Mouse (Mus musculus) C2C12 (cell line): ENCODE measurements around the gene Gsk3b. TPM values are rescaled to one million over a fixed set of nuclear protein-coding genes. Genes with fewer than 3 reads are reported as not detected.
A peak's percentile ranks its signal among the peaks of the same experiment; 100 is the strongest.

Experiments
- H3K27me3 ChIP-seq: one replicate; pipeline ENCODE4 v1.6.1; 2011; ENCODE audit not compliant: control insufficient read depth, insufficient read depth, insufficient read length
- H3K36me3 ChIP-seq: one replicate; pipeline ENCODE4 v1.6.1; 2011; ENCODE audit not compliant: control insufficient read depth, insufficient read depth
- H3K4me3 ChIP-seq: one replicate; pipeline ENCODE4 v1.5.1; 2011; ENCODE audit warnings: mild to moderate bottlenecking, control low read depth; ENCODE audit not compliant: poor library complexity, insufficient read depth, severe bottlenecking
- H3K79me2 ChIP-seq: one replicate; pipeline ENCODE4 v1.6.1; 2011; ENCODE audit not compliant: control insufficient read depth, insufficient read depth
- H3K79me3 ChIP-seq: one replicate; pipeline ENCODE4 v1.6.1; 2011; ENCODE audit warnings: low read depth, control low read depth
- H3ac ChIP-seq: one replicate; pipeline ENCODE3; 2011; ENCODE audit warnings: low read depth; ENCODE audit not compliant: control insufficient read depth, insufficient read length
- CEBPB ChIP-seq: IDR thresholded peaks from one replicate; pipeline ENCODE4 v1.6.1; 2011; ENCODE audit warnings: low read depth, mild to moderate bottlenecking, control low read depth, moderate library complexity
- CTCF ChIP-seq: IDR thresholded peaks from one replicate; pipeline ENCODE4 v1.5.1; 2011; ENCODE audit not compliant: control insufficient read depth, insufficient read depth, insufficient read length
- FOSL1 ChIP-seq: IDR thresholded peaks from one replicate; pipeline ENCODE4 v1.8.0; 2011; ENCODE audit warnings: mild to moderate bottlenecking, low read length; ENCODE audit not compliant: poor library complexity, insufficient read depth, severe bottlenecking
- MAX ChIP-seq: IDR thresholded peaks from one replicate; pipeline ENCODE4 v1.6.1; 2011; ENCODE audit warnings: mild to moderate bottlenecking, control low read depth
- MYOD1 ChIP-seq: IDR thresholded peaks from one replicate; pipeline ENCODE4 v1.6.1; 2011; ENCODE audit warnings: low read depth; ENCODE audit not compliant: control insufficient read depth, insufficient read length
- MYOG ChIP-seq: IDR thresholded peaks from one replicate; pipeline ENCODE4 v1.6.1; 2011; ENCODE audit not compliant: control insufficient read depth, insufficient read length; ENCODE audit errors: extremely low read depth
- USF1 ChIP-seq: IDR thresholded peaks from one replicate; pipeline ENCODE4 v1.6.1; 2011; ENCODE audit warnings: low read depth, mild to moderate bottlenecking, control low read depth, moderate library complexity
- polyA plus RNA-seq: library from polyadenylated mRNA; unstranded; fragments of >200 nt; fragmentation: generic; extraction: Trizol; gene quantifications from one replicate; pipeline ENCODE4 v1.2.1, GENCODE M21; 2012; ENCODE audit warnings: missing spikeins

The Gsk3b gene
- polyA plus RNA-seq, 1 experiment = 12.3 TPM

DNA sequence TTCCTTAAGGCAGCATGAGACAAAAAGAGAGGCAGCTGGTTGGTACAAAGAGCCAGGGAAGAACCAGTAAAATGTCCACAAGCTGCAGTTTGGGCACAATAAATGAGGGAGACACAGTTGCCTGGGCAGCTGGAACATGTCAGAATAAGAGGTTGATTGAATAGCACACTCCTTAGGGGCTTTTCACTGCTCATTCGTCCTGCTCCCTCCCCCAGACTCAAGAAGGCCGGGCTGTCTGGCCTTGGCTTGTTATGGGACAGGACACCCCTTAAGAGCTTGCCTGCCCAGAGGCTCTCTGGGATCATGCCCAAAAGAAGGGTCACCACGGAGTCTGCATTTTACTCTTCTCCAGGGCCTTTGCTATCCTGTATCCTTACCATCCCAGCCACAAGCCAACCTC lies 194.5 kb downstream of the Gsk3b start:
- H3K36me3 ChIP-seq = no peaks in the 10 kb centered on the region
- no peaks in the 10 kb centered on the region for H3K79me3 ChIP-seq
- H3ac ChIP-seq = no peak overlapping the region
- TF ChIP-seq FOSL1 (no peak), USF1 (no peak), MYOD1 (no peak), CTCF (no peak), MAX (no peak), CEBPB (no peak), MYOG (no peak)
- H3K27me3 ChIP-seq = no peaks in the 10 kb centered on the region
- no peaks in the 10 kb centered on the region for H3K79me2 ChIP-seq
- H3K4me3 ChIP-seq = no peak overlapping the region

DNA sequence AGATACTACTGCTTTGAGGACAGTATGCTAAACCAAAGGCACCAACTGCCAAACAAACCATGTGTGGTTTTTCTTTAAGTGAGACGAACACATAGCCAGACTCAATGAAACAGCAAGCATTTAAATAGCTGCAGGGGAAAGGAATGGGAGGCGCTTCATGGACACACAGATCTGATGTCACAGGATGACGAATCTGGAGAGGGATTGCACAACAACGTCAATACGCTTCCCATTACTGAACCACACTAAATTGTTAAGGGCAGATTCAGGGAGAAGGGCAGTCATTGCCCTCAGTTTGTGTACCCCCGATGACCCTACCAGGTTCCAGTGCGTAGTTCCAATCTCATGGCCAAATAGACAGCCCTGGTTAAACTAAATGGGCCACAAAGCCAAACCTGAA lies 197.0 kb downstream of the Gsk3b start:
- Histone ChIP-seq H3K27me3 (no peaks in the 10 kb centered on the region), H3K36me3 (no peaks in the 10 kb centered on the region), H3K4me3 (no peak overlapping the region), H3ac (no peak overlapping the region), H3K79me3 (no peaks in the 10 kb centered on the region), H3K79me2 (no peaks in the 10 kb centered on the region)
- TF ChIP-seq MYOG = no peak
- peak; percentile 80 for TF ChIP-seq CEBPB
- TF ChIP-seq CTCF = no peak
- TF ChIP-seq MAX = no peak
- no peak for TF ChIP-seq FOSL1
- TF ChIP-seq MYOD1 = no peak

DNA sequence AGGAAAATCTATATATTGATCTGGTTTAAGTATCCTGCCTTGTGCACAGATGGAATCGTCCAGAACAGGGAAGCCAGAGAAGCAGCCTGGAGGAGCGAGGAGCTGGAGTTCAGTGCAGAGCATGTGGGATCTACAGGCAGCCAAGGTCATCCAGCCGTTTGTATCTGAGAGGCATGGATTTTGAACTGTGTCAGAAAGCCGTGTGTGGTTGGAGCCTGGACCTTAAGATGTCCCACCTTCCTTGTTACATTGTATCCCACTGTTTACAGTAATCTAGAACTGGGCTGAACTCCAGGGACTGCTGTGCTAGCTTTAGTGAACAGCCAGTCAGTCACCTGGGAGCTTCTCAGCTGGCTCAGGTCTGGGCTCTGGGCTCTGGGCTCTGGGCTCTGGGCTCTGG lies 197.7 kb downstream of the Gsk3b start:
- Histone ChIP-seq H3K27me3 (no peaks in the 10 kb centered on the region), H3ac (no peak overlapping the region), H3K79me3 (no peaks in the 10 kb centered on the region), H3K36me3 (no peaks in the 10 kb centered on the region), H3K79me2 (no peaks in the 10 kb centered on the region), H3K4me3 (no peak overlapping the region)
- no peak for TF ChIP-seq FOSL1
- TF ChIP-seq MAX = no peak
- no peak for TF ChIP-seq CEBPB
- TF ChIP-seq MYOD1 = no peak
- no peak for TF ChIP-seq USF1
- no peak for TF ChIP-seq MYOG
- no peak for TF ChIP-seq CTCF

DNA sequence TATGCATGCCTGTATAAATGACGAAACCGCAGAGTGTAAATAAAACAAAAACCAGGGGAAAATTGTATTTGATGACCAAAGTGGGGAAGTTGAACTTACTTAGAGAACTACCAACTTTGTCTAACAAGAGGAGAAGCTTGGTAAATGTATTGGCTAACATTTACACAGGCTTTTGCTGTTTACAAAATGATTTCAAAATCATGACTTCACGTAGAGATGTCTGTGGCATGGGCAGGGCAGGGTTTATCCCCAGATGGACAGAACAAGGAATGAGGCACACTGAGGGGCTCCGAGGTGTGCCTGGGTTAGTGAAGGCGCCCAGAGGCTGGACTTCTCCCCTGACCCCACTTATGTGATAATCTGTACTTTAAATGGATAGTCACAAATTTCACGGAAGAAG lies 198.6 kb downstream of the Gsk3b start:
- H3K4me3 ChIP-seq = no peak overlapping the region
- no peak overlapping the region for H3ac ChIP-seq
- H3K79me3 ChIP-seq = no peaks in the 10 kb centered on the region
- no peaks in the 10 kb centered on the region for H3K36me3 ChIP-seq
- H3K79me2 ChIP-seq = no peaks in the 10 kb centered on the region
- H3K27me3 ChIP-seq = no peaks in the 10 kb centered on the region
- TF ChIP-seq MYOG (no peak), CTCF (no peak), FOSL1 (no peak), USF1 (no peak), CEBPB (no peak), MYOD1 (no peak), MAX (no peak)

DNA sequence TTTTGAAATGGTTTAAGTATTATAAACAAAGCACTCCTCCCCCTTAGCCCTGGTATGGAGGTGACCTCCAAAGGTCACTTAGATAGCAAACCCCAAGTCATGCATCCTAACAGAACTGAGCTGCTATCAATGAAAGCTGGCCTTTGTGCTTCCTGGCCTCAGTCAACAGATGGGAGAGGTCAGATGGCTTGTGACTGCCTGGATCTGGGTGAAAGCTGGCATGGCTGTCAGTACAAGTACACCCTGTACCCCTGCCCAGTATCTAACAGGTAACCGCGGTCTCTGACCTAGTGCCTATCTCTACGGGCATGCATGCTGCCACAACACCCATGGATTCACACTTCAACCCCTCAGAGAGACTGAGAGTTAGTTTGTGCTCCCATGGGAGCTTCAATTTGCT lies 199.0 kb downstream of the Gsk3b start:
- no peaks in the 10 kb centered on the region for H3K36me3 ChIP-seq
- H3ac ChIP-seq = no peak overlapping the region
- no peaks in the 10 kb centered on the region for H3K79me2 ChIP-seq
- H3K4me3 ChIP-seq = no peak overlapping the region
- H3K27me3 ChIP-seq = no peaks in the 10 kb centered on the region
- H3K79me3 ChIP-seq = no peaks in the 10 kb centered on the region
- TF ChIP-seq MYOD1 (no peak), USF1 (no peak), CEBPB (no peak), MAX (no peak), CTCF (no peak), MYOG (no peak), FOSL1 (no peak)

DNA sequence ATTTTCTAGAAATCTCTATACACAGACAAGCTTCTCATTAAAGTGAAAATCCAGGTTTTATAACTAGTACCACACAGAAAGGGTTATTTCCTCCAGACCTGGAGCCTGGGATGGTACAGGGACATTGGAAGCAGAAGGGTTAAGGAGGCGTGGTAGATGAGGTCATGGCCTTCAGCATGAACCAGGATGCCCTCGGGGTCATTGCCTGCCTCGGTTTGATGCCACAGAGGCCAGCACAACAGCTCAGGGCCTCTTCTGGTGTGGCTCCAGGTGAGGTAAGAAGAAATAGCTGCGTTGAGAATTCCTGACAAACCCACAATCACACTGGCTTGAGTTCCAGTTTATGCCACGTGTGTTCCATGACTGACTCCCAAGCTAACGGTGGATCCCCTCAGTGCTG lies 200.1 kb downstream of the Gsk3b start:
- Histone ChIP-seq H3K27me3 (no peaks in the 10 kb centered on the region), H3K4me3 (no peak overlapping the region), H3K79me2 (no peaks in the 10 kb centered on the region), H3K36me3 (no peaks in the 10 kb centered on the region), H3K79me3 (no peaks in the 10 kb centered on the region), H3ac (no peak overlapping the region)
- TF ChIP-seq CEBPB = no peak
- no peak for TF ChIP-seq CTCF
- TF ChIP-seq FOSL1 = no peak
- TF ChIP-seq MAX = no peak
- TF ChIP-seq MYOD1 = no peak
- no peak for TF ChIP-seq MYOG
- TF ChIP-seq USF1 = no peak
